Comparison of ENCODE assay signal across 11 mouse cellular contexts in the genomic region with DNA sequence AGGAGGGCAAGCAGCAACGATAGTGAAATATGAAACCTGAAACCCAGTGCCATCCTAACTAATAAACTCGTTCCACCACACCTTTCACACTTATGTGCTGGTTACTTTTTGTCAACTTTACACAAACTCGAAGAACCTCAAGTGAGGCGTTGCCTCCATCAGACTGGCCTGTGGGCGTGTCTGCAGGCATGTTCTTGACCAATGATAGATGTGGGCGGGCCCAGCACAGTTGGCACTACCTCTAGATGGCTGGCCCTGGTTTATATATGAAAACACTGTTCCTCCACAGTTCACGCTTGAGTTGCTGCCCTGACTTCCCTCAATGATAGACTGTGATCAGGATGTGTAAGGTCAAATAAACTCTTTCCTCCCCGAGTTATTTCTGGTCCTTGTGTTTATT. TPM values are rescaled to one million over a fixed set of nuclear protein-coding genes. Genes with fewer than 3 reads are reported as not detected.
DNase-seq lines count a peak whose midpoint lies in the region; ATAC-seq and TF ChIP-seq lines count a peak whose summit lies in the region.
"Had no signal": no experiment of that assay in that cellular context is flagged by ENCODE, and none has a peak within 500 bp of the region (broad histone marks: within the 10 kb centered on the region; RNA-seq: fewer than 3 reads in every experiment).

No protein-coding gene starts in this region.

- DNase-seq in heart, adult 11 months = peak; percentile 81
- DNase-seq in heart, postnatal 14 days = no peak
- DNase-seq in liver, adult 2 months (ENCODE audit: extremely low read depth, low read depth, low spot score) = peak; percentile 75
- DNase-seq in frontal cortex, postnatal 10 days (ENCODE audit: low spot score in 2 of 2) = no peak
- DNase-seq in layer of hippocampus, adult 18-20 months (ENCODE audit: low spot score in 2 of 2) = no peak

- no peaks in the 10 kb centered on the region for H3K36me3 ChIP-seq in forebrain, embryonic 15.5 days
- H3K36me3 ChIP-seq in liver, adult 2 months (ENCODE audit: control insufficient read depth, insufficient read depth, low read length) = no peaks in the 10 kb centered on the region
- H3K36me3 ChIP-seq in midbrain, embryonic 16.5 days (ENCODE audit: control insufficient read depth, insufficient read depth, low read length) = no peaks in the 10 kb centered on the region
- H3K36me3 ChIP-seq: heart, embryonic 15.5 days had no signal

- no peak overlapping the region for H3K9ac ChIP-seq in forebrain, embryonic 15.5 days (replicated peaks)
- H3K9ac ChIP-seq in liver, adult 2 months (ENCODE audit: low read depth, low read length) = no peak overlapping the region
- H3K9ac ChIP-seq in midbrain, embryonic 16.5 days (ENCODE audit: low read depth, low read length) = no peak overlapping the region
- H3K9ac ChIP-seq: heart, embryonic 15.5 days; liver, embryonic 14.5 days had no signal

- intact Hi-C loops in heart, postnatal 14 days (cut with DNase I) = no loop called here

- ATAC-seq in forebrain, embryonic 15.5 days (replicated peaks) = no peak
- ATAC-seq in midbrain, embryonic 16.5 days = no peak
- no peak for ATAC-seq in CD4-positive, CD25-positive, alpha-beta regulatory T cell, adult 4 months

- peak overlapping the region; percentile 59 for H3K4me2 ChIP-seq in forebrain, embryonic 15.5 days (replicated peaks)
- H3K4me2 ChIP-seq in midbrain, embryonic 16.5 days (ENCODE audit: low read length) = peak overlapping the region; percentile 44
- H3K4me2 ChIP-seq: heart, embryonic 15.5 days had no signal

- H3K4me1 ChIP-seq in forebrain, embryonic 15.5 days = peaks cover 41% of the 10 kb centered on the region
- peaks cover 5% of the 10 kb centered on the region for H3K4me1 ChIP-seq in liver, adult 2 months (ENCODE audit: control insufficient read depth, insufficient read depth, low read length)
- peaks cover 28% of the 10 kb centered on the region for H3K4me1 ChIP-seq in midbrain, embryonic 16.5 days (ENCODE audit: control insufficient read depth, insufficient read depth, low read length)

- peak overlapping the region; percentile 15 for H3K4me3 ChIP-seq in forebrain, embryonic 15.5 days
- H3K4me3 ChIP-seq in liver, adult 2 months (ENCODE audit: insufficient read depth, low read depth, low read length) = no peak overlapping the region
- no peak overlapping the region for H3K4me3 ChIP-seq in midbrain, embryonic 16.5 days (ENCODE audit: low read depth, low read length)
- H3K4me3 ChIP-seq: heart, embryonic 15.5 days had no signal

- H3K79me2 ChIP-seq in liver, adult 2 months (ENCODE audit: control insufficient read depth, insufficient read depth, low read length) = peaks cover 18% of the 10 kb centered on the region; the same call in 1 of the 2 replicates

- no peaks in the 10 kb centered on the region for H3K9me3 ChIP-seq in forebrain, embryonic 15.5 days
- H3K9me3 ChIP-seq in midbrain, embryonic 16.5 days (replicated peaks; ENCODE audit: control insufficient read depth, low read length, poor library complexity, severe bottlenecking) = no peaks in the 10 kb centered on the region
- H3K9me3 ChIP-seq: heart, embryonic 15.5 days had no signal

- TF ChIP-seq CTCF in liver, adult 2 months (IDR thresholded peaks at IDR 0.05; ENCODE audit: low read depth, low read length) = no peak

- WGBS in forebrain, embryonic 15.5 days = 46% methylated on average over 8 of the region's 8 CpGs
- WGBS in liver, adult 2 months = 37% methylated on average over 8 of the region's 8 CpGs
- WGBS in midbrain, embryonic 16.5 days = 67% methylated on average over 8 of the region's 8 CpGs

- TF ChIP-seq POLR2A in liver, adult 2 months (IDR thresholded peaks at IDR 0.05; ENCODE audit: extremely low read depth, insufficient read depth, low read length) = no peak

- no peak overlapping the region for H3K27ac ChIP-seq in forebrain, embryonic 15.5 days (replicated peaks)
- H3K27ac ChIP-seq in liver, adult 2 months (replicated peaks; ENCODE audit: insufficient read depth, low read depth, low read length) = no peak overlapping the region
- H3K27ac ChIP-seq in midbrain, embryonic 16.5 days (ENCODE audit: low read length) = no peak overlapping the region
- H3K27ac ChIP-seq: heart, embryonic 15.5 days; liver, embryonic 14.5 days had no signal

- H3K27me3 ChIP-seq in forebrain, embryonic 15.5 days = no peaks in the 10 kb centered on the region
- H3K27me3 ChIP-seq in liver, adult 2 months (ENCODE audit: control insufficient read depth, insufficient read depth, low read length) = no peaks in the 10 kb centered on the region
- no peaks in the 10 kb centered on the region for H3K27me3 ChIP-seq in midbrain, embryonic 16.5 days (ENCODE audit: control insufficient read depth, insufficient read depth, low read depth, low read length)
- H3K27me3 ChIP-seq: CH12.LX; heart, embryonic 15.5 days had no signal

RNA-seq across cellular contexts. Expression of a gene that starts 3.2 kb away (rescaled TPM):
- 10 to 100 TPM; 10.1 to 11.7 TPM for total RNA-seq in heart, postnatal 14 days (2021)
- 52.3 and 54.2 TPM in 2 replicates for polyA plus RNA-seq in forebrain, embryonic 15.5 days (2015; fragmentation: Nextera tagmentation; extraction: Ambion mirVana)
- 40.9 and 47.9 TPM in 2 replicates for total RNA-seq in liver, adult 2 months (2014; rRNA removed)
- polyA plus RNA-seq in liver, adult 2 months (2012; rRNA removed) = 8.1 and 8.6 TPM in 2 replicates
- 44.7 and 54.7 TPM in 2 replicates for polyA plus RNA-seq in midbrain, embryonic 16.5 days (2015; fragmentation: Nextera tagmentation; extraction: Ambion mirVana)
- polyA plus RNA-seq in CD4-positive, CD25-positive, alpha-beta regulatory T cell, adult 4 months (2017; shearing (Covaris generic)) = not detected
- 100 to 1,000 TPM; 131 to 133 TPM for total RNA-seq in layer of hippocampus, adult 18-20 months (2021)
- total RNA-seq: CH12.LX had no signal

Comparison
In these comparisons a context has a peak if more than half of its experiments do, and no peak if none do; other contexts are left out.
1. DNase-seq: peak in heart, adult 11 months (single experiment) and liver, adult 2 months (single experiment); none in heart, postnatal 14 days (0 of 2), frontal cortex, postnatal 10 days (0 of 2) and layer of hippocampus, adult 18-20 months (0 of 2).